Comparison of ENCODE assay signal across 27 mouse cellular contexts in genomic region chr13:114143247-114143646, GRCm38 (mm10).
DNase-seq lines count a peak whose midpoint lies in the region; ATAC-seq and TF ChIP-seq lines count a peak whose summit lies in the region.
"Had no signal": no experiment of that assay in that cellular context is flagged by ENCODE, and none has a peak within 500 bp of the region (broad histone marks: within the 10 kb centered on the region; RNA-seq: fewer than 3 reads in every experiment).

No protein-coding gene starts in this region.

- H3K9ac ChIP-seq in liver, embryonic 11.5 days (ENCODE audit: low read depth, low read length), result no peak overlapping the region
- no peak overlapping the region for H3K9ac ChIP-seq in liver, postnatal 0 days (replicated peaks)
- H3K9ac ChIP-seq in midbrain, embryonic 11.5 days (ENCODE audit: low read length), result no peak overlapping the region
- H3K9ac ChIP-seq in midbrain, embryonic 14.5 days (replicated peaks; ENCODE audit: low read length), result no peak overlapping the region
- H3K9ac ChIP-seq in liver, embryonic 13.5 days, result no peak overlapping the region
- H3K9ac ChIP-seq: embryonic facial prominence, embryonic 12.5 days; forebrain, embryonic 12.5 days had no signal

- no peak for TF ChIP-seq CTCF in liver, postnatal 0 days (IDR thresholded peaks at IDR 0.05; ENCODE audit: low read depth)
- TF ChIP-seq CTCF in cerebellum, adult 2 months (IDR thresholded peaks at IDR 0.05; ENCODE audit: borderline replicate concordance, insufficient read depth, low read depth, low read length), result no peak

- no peak for TF ChIP-seq EP300 in liver, postnatal 0 days (IDR thresholded peaks at IDR 0.05; ENCODE audit: low read depth)

- H3K4me2 ChIP-seq in liver, embryonic 11.5 days, result no peak overlapping the region
- H3K4me2 ChIP-seq in liver, postnatal 0 days (ENCODE audit: low read depth, low read length), result no peak overlapping the region
- no peak overlapping the region for H3K4me2 ChIP-seq in midbrain, embryonic 11.5 days
- H3K4me2 ChIP-seq in midbrain, embryonic 14.5 days (ENCODE audit: low read length), result no peak overlapping the region
- no peak overlapping the region for H3K4me2 ChIP-seq in liver, embryonic 13.5 days
- H3K4me2 ChIP-seq: embryonic facial prominence, embryonic 12.5 days; forebrain, embryonic 12.5 days had no signal

- no peak overlapping the region for H3K27ac ChIP-seq in liver, embryonic 11.5 days (ENCODE audit: low read depth, low read length)
- no peak overlapping the region for H3K27ac ChIP-seq in liver, postnatal 0 days (ENCODE audit: low read depth)
- H3K27ac ChIP-seq in midbrain, embryonic 11.5 days (ENCODE audit: low read depth, low read length), result no peak overlapping the region
- H3K27ac ChIP-seq in midbrain, embryonic 14.5 days (replicated peaks; ENCODE audit: low read depth, low read length), result no peak overlapping the region
- H3K27ac ChIP-seq in liver, embryonic 13.5 days, result no peak overlapping the region
- no peak overlapping the region for H3K27ac ChIP-seq in cerebellum, adult 2 months (ENCODE audit: insufficient read depth, low read length)
- H3K27ac ChIP-seq: embryonic facial prominence, embryonic 10.5 days; embryonic facial prominence, embryonic 12.5 days; forebrain, embryonic 10.5 days; forebrain, embryonic 12.5 days had no signal

- no peaks in the 10 kb centered on the region for H3K27me3 ChIP-seq in liver, embryonic 11.5 days (replicated peaks; ENCODE audit: control insufficient read depth, insufficient read depth, low read length)
- H3K27me3 ChIP-seq in liver, postnatal 0 days (ENCODE audit: insufficient read depth, low read length), result no peaks in the 10 kb centered on the region
- no peaks in the 10 kb centered on the region for H3K27me3 ChIP-seq in midbrain, embryonic 11.5 days (ENCODE audit: control insufficient read depth, insufficient read depth, low read length)
- no peaks in the 10 kb centered on the region for H3K27me3 ChIP-seq in midbrain, embryonic 14.5 days (ENCODE audit: control insufficient read depth, insufficient read depth, low read length)
- no peaks in the 10 kb centered on the region for H3K27me3 ChIP-seq in liver, embryonic 13.5 days
- no peaks in the 10 kb centered on the region for H3K27me3 ChIP-seq in cerebellum, adult 2 months (ENCODE audit: control insufficient read depth, insufficient read depth, low read length)
- H3K27me3 ChIP-seq: CH12.LX; embryonic facial prominence, embryonic 12.5 days; forebrain, embryonic 12.5 days; Patski had no signal

- no peak for TF ChIP-seq POLR2A in cerebellum, adult 2 months (IDR thresholded peaks at IDR 0.05; ENCODE audit: borderline replicate concordance, insufficient read depth, low read length)

- peak; percentile 56; the same call in 1 of the 2 replicates for ATAC-seq in liver, embryonic 11.5 days (replicated peaks; ENCODE audit: low FRiP score)
- no peak for ATAC-seq in liver, postnatal 0 days
- ATAC-seq in midbrain, embryonic 11.5 days (ENCODE audit: low FRiP score), result no peak
- ATAC-seq in midbrain, embryonic 14.5 days (ENCODE audit: low FRiP score, low TSS enrichment), result no peak
- 0 out of 2 replicates have a peak, but pooled peaks have one; percentile 15 for ATAC-seq in liver, embryonic 13.5 days (ENCODE audit: low read depth)
- ATAC-seq in megakaryocyte progenitor cell, adult 5-6 weeks (replicated peaks; ENCODE audit: poor library complexity), result peak; percentile 55; the same call in 1 of the 2 replicates
- ATAC-seq in erythroblast, adult 5-6 weeks (replicated peaks; ENCODE audit: low FRiP score, poor library complexity, severe bottlenecking), result no peak
- ATAC-seq: CD4-positive, CD25-positive, alpha-beta regulatory T cell, adult 4 months; forebrain, embryonic 14.5 days; forebrain, embryonic 16.5 days; Patski had no signal

- 47% methylated on average over 1 of the region's 1 CpGs for WGBS in liver, embryonic 11.5 days
- 46% methylated on average over 1 of the region's 1 CpGs for WGBS in liver, postnatal 0 days (ENCODE audit: insufficient replicate concordance)
- WGBS in midbrain, embryonic 11.5 days, result 84% methylated on average over 1 of the region's 1 CpGs
- 90% methylated on average over 1 of the region's 1 CpGs for WGBS in midbrain, embryonic 14.5 days
- 29% methylated on average over 1 of the region's 1 CpGs for WGBS in liver, embryonic 13.5 days (ENCODE audit: insufficient replicate concordance)
- whole genome bisulfite sequencing in cerebellum, adult 2 months, result 97% methylated on average over 1 of the region's 1 CpGs

- no peaks in the 10 kb centered on the region for H3K9me3 ChIP-seq in liver, embryonic 11.5 days (ENCODE audit: control insufficient read depth, low read length)
- no peaks in the 10 kb centered on the region for H3K9me3 ChIP-seq in liver, postnatal 0 days (ENCODE audit: low read length)
- no peaks in the 10 kb centered on the region for H3K9me3 ChIP-seq in midbrain, embryonic 11.5 days (ENCODE audit: control insufficient read depth, low read length)
- H3K9me3 ChIP-seq in midbrain, embryonic 14.5 days (ENCODE audit: control insufficient read depth, low read length), result no peaks in the 10 kb centered on the region
- no peaks in the 10 kb centered on the region for H3K9me3 ChIP-seq in liver, embryonic 13.5 days (replicated peaks)
- H3K9me3 ChIP-seq: embryonic facial prominence, embryonic 10.5 days; embryonic facial prominence, embryonic 12.5 days; forebrain, embryonic 10.5 days; forebrain, embryonic 12.5 days; G1E had no signal

- no peaks in the 10 kb centered on the region for H3K36me3 ChIP-seq in liver, embryonic 11.5 days (ENCODE audit: control insufficient read depth, insufficient read depth, low read length)
- H3K36me3 ChIP-seq in liver, postnatal 0 days (replicated peaks; ENCODE audit: insufficient read depth, low read length), result no peaks in the 10 kb centered on the region
- H3K36me3 ChIP-seq in midbrain, embryonic 11.5 days (ENCODE audit: control insufficient read depth, insufficient read depth, low read length), result no peaks in the 10 kb centered on the region
- H3K36me3 ChIP-seq in midbrain, embryonic 14.5 days (ENCODE audit: control insufficient read depth, insufficient read depth, low read length), result no peaks in the 10 kb centered on the region
- H3K36me3 ChIP-seq in liver, embryonic 13.5 days, result no peaks in the 10 kb centered on the region
- H3K36me3 ChIP-seq: embryonic facial prominence, embryonic 10.5 days; embryonic facial prominence, embryonic 12.5 days; forebrain, embryonic 10.5 days; forebrain, embryonic 12.5 days had no signal

- DNase-seq in liver, embryonic 11.5 days (ENCODE audit: low spot score), result no peak
- no peak for DNase-seq in liver, postnatal 0 days
- DNase-seq in midbrain, embryonic 11.5 days (ENCODE audit: low spot score, missing footprints), result peak; percentile 66
- DNase-seq in midbrain, embryonic 14.5 days, result no peak
- DNase-seq in liver, embryonic 13.5 days, result no peak
- no peak for DNase-seq in cerebellum, adult 2 months
- DNase-seq: adrenal gland, adult 2 months; adrenal gland, postnatal 10 days; adrenal gland, postnatal 25 days; B cell, adult 2 months; cerebellum, adult 11 months; cerebellum, adult 18-20 months; cerebellum, adult 9-10 months; cerebellum, postnatal 25 days had no signal

- no peaks in the 10 kb centered on the region; the same call in 1 of the 2 replicates for H3K4me1 ChIP-seq in liver, embryonic 11.5 days (replicated peaks; ENCODE audit: control insufficient read depth, insufficient read depth, low read length)
- H3K4me1 ChIP-seq in liver, postnatal 0 days (ENCODE audit: insufficient read depth), result no peaks in the 10 kb centered on the region
- no peaks in the 10 kb centered on the region for H3K4me1 ChIP-seq in midbrain, embryonic 11.5 days (ENCODE audit: control insufficient read depth, insufficient read depth, low read length)
- no peaks in the 10 kb centered on the region for H3K4me1 ChIP-seq in midbrain, embryonic 14.5 days (ENCODE audit: control insufficient read depth, insufficient read depth, low read length)
- H3K4me1 ChIP-seq in liver, embryonic 13.5 days (replicated peaks), result no peaks in the 10 kb centered on the region
- H3K4me1 ChIP-seq in cerebellum, adult 2 months (ENCODE audit: control insufficient read depth, insufficient read depth, low read length), result no peaks in the 10 kb centered on the region

- H3K4me3 ChIP-seq in liver, embryonic 11.5 days (ENCODE audit: low read depth, low read length), result no peak overlapping the region
- no peak overlapping the region for H3K4me3 ChIP-seq in liver, postnatal 0 days (ENCODE audit: low read depth, low read length)
- no peak overlapping the region for H3K4me3 ChIP-seq in midbrain, embryonic 11.5 days (ENCODE audit: low read depth, low read length)
- H3K4me3 ChIP-seq in midbrain, embryonic 14.5 days (replicated peaks; ENCODE audit: low read depth, low read length), result no peak overlapping the region
- H3K4me3 ChIP-seq in liver, embryonic 13.5 days (replicated peaks), result no peak overlapping the region
- H3K4me3 ChIP-seq in cerebellum, adult 2 months (replicated peaks; ENCODE audit: insufficient read depth, low read depth, low read length), result no peak overlapping the region
- H3K4me3 ChIP-seq: embryonic facial prominence, embryonic 10.5 days; embryonic facial prominence, embryonic 12.5 days; erythroblast, embryonic 14.5 days; forebrain, embryonic 10.5 days; forebrain, embryonic 12.5 days had no signal

Comparison
In these comparisons a context has a peak if more than half of its experiments do, and no peak if none do; other contexts are left out.
1. ATAC-seq: peak in liver, embryonic 11.5 days (single experiment), liver, embryonic 13.5 days (single experiment) and megakaryocyte progenitor cell, adult 5-6 weeks (single experiment); none in liver, postnatal 0 days (single experiment), midbrain, embryonic 11.5 days (single experiment), midbrain, embryonic 14.5 days (single experiment) and erythroblast, adult 5-6 weeks (single experiment).